Mouse (Mus musculus): ENCODE results near the gene Dll3. TPM values are rescaled to one million over a fixed set of nuclear protein-coding genes. Genes with fewer than 3 reads are reported as not detected.
A peak's percentile ranks its signal among the peaks of the same experiment; 100 is the strongest.

Gene Dll3
- polyA plus RNA-seq, 1 experiment from 2014 or later = 16.7 TPM

- ATAC-seq (replicated peaks) = no peak; the same call in 1 of the 2 replicates
- peak overlapping the region; percentile 23 for H3K4me3 ChIP-seq
- H3K4me1 ChIP-seq = peaks cover 43% of the 10 kb centered on the region
- no peak overlapping the region for H3K27ac ChIP-seq (replicated peaks)
- 8% methylated on average over 43 of the region's 43 CpGs for WGBS
- H3K9me3 ChIP-seq = no peaks in the 10 kb centered on the region
- peak overlapping the region; percentile 63 for H3K4me2 ChIP-seq (replicated peaks)
- H3K36me3 ChIP-seq = no peaks in the 10 kb centered on the region
- H3K9ac ChIP-seq (replicated peaks) = peak overlapping the region; percentile 12; the same call in 1 of the 2 replicates
- peaks cover 15% of the 10 kb centered on the region; the same call in 1 of the 2 replicates for H3K27me3 ChIP-seq
Observed at GRCm38 (mm10) chr7:28298837-28299625, 3.0 kb downstream of the Dll3 start.

- no peaks in the 10 kb centered on the region for H3K9me3 ChIP-seq
- no peaks in the 10 kb centered on the region for H3K36me3 ChIP-seq
- under 1% methylated on average over 63 of the region's 63 CpGs for WGBS
- H3K4me1 ChIP-seq = peaks cover 35% of the 10 kb centered on the region
- H3K4me2 ChIP-seq (replicated peaks) = peak overlapping the region; percentile 77
- H3K27ac ChIP-seq (replicated peaks) = no peak overlapping the region
- peak; percentile 76 for ATAC-seq (replicated peaks)
- H3K27me3 ChIP-seq = peaks cover 55% of the 10 kb centered on the region
- H3K4me3 ChIP-seq = peak overlapping the region; percentile 67
- H3K9ac ChIP-seq (replicated peaks) = peak overlapping the region; percentile 62
Observed at GRCm38 (mm10) chr7:28294481-28294880, 7.6 kb downstream of the Dll3 start.

- Histone ChIP-seq H3K4me2 (replicated peaks) (peak within 1 kb of the TSS; percentile 42), H3K9me3 (no peaks in the 10 kb centered on the region), H3K4me1 (peaks cover 24% of the 10 kb centered on the region), H3K27me3 (peaks cover 60% of the 10 kb centered on the region), H3K4me3 (peak within 1 kb of the TSS; percentile 29), H3K36me3 (no peaks in the 10 kb centered on the region), H3K9ac (replicated peaks) (no peak within 1 kb of the TSS), H3K27ac (replicated peaks) (no peak within 1 kb of the TSS)
- no peak; the same call in 1 of the 2 replicates for ATAC-seq (replicated peaks)
- WGBS = 1% methylated on average over 52 of the region's 52 CpGs
Observed at GRCm38 (mm10) chr7:28290638-28291590, 11.1 kb downstream of the Dll3 start, which contains the start of gene Selenov. Selenov (minus strand) TSS chr7:28291186.

- no peak; the same call in 1 of the 2 replicates for ATAC-seq (replicated peaks)
- H3K4me1 ChIP-seq = peaks cover 24% of the 10 kb centered on the region
- H3K27me3 ChIP-seq = peaks cover 60% of the 10 kb centered on the region
- H3K36me3 ChIP-seq = no peaks in the 10 kb centered on the region
- under 1% methylated on average over 18 of the region's 18 CpGs for WGBS
- no peak overlapping the region for H3K27ac ChIP-seq (replicated peaks)
- H3K4me3 ChIP-seq = peak overlapping the region; percentile 29
- peak overlapping the region; percentile 42 for H3K4me2 ChIP-seq (replicated peaks)
- H3K9me3 ChIP-seq = no peaks in the 10 kb centered on the region
- no peak overlapping the region for H3K9ac ChIP-seq (replicated peaks)
Observed at GRCm38 (mm10) chr7:28290165-28290564, 11.9 kb downstream of the Dll3 start.

- Histone ChIP-seq H3K9ac (replicated peaks) (no peak overlapping the region), H3K4me1 (peaks cover 21% of the 10 kb centered on the region), H3K27ac (replicated peaks) (no peak overlapping the region), H3K27me3 (no peaks in the 10 kb centered on the region), H3K9me3 (no peaks in the 10 kb centered on the region), H3K36me3 (no peaks in the 10 kb centered on the region), H3K4me3 (no peak overlapping the region), H3K4me2 (replicated peaks) (no peak overlapping the region)
- no peak for ATAC-seq (replicated peaks)
- 82% methylated on average over 7 of the region's 7 CpGs for WGBS
Observed at GRCm38 (mm10) chr7:28280630-28281029, 21.4 kb downstream of the Dll3 start.

GRCm38 (mm10) chr7:28278279-28278652, 23.8 kb downstream of the Dll3 start:
- ATAC-seq (replicated peaks) = no peak
- peak overlapping the region; percentile 75 for H3K4me3 ChIP-seq
- H3K27ac ChIP-seq (replicated peaks) = peak overlapping the region; percentile 81
- 84% methylated on average over 7 of the region's 7 CpGs for WGBS
- no peaks in the 10 kb centered on the region for H3K9me3 ChIP-seq
- H3K36me3 ChIP-seq = 0 out of 2 replicates have a peak, but pooled peaks cover under 1% of the 10 kb centered on the region
- H3K27me3 ChIP-seq = no peaks in the 10 kb centered on the region
- H3K4me1 ChIP-seq = peaks cover 21% of the 10 kb centered on the region
- H3K4me2 ChIP-seq (replicated peaks) = peak overlapping the region; percentile 79
- peak overlapping the region; percentile 91 for H3K9ac ChIP-seq (replicated peaks)

- peaks cover 21% of the 10 kb centered on the region for H3K4me1 ChIP-seq
- peak within 1 kb of the TSS; percentile 91 for H3K9ac ChIP-seq (replicated peaks)
- WGBS = 3% methylated on average over 68 of the region's 68 CpGs
- peak within 1 kb of the TSS; percentile 81 for H3K27ac ChIP-seq (replicated peaks)
- ATAC-seq (replicated peaks) = peak; percentile 79
- H3K4me3 ChIP-seq = peak within 1 kb of the TSS; percentile 75
- H3K27me3 ChIP-seq = no peaks in the 10 kb centered on the region
- no peaks in the 10 kb centered on the region for H3K9me3 ChIP-seq
- peak within 1 kb of the TSS; percentile 79 for H3K4me2 ChIP-seq (replicated peaks)
- peaks cover 6% of the 10 kb centered on the region; the same call in 1 of the 2 replicates for H3K36me3 ChIP-seq
Observed at GRCm38 (mm10) chr7:28277615-28278278, 24.3 kb downstream of the Dll3 start, which contains the start of gene Eid2b. Eid2b (plus strand) TSS chr7:28277739.

- H3K4me1 ChIP-seq = peaks cover 21% of the 10 kb centered on the region
- no peaks in the 10 kb centered on the region for H3K27me3 ChIP-seq
- peak overlapping the region; percentile 75; the same call in 1 of the 2 replicates for H3K4me3 ChIP-seq
- no peak overlapping the region for H3K9ac ChIP-seq (replicated peaks)
- no peak overlapping the region for H3K27ac ChIP-seq (replicated peaks)
- no peaks in the 10 kb centered on the region for H3K9me3 ChIP-seq
- WGBS = 61% methylated on average over 8 of the region's 8 CpGs
- peak; percentile 42 for ATAC-seq (replicated peaks)
- H3K36me3 ChIP-seq = peaks cover 7% of the 10 kb centered on the region; the same call in 1 of the 2 replicates
- H3K4me2 ChIP-seq (replicated peaks) = no peak overlapping the region
Observed at GRCm38 (mm10) chr7:28277237-28277614, 24.8 kb downstream of the Dll3 start.

GRCm38 (mm10) chr7:28271761-28272160, 30.3 kb downstream of the Dll3 start:
- no peaks in the 10 kb centered on the region for H3K9me3 ChIP-seq
- no peak overlapping the region for H3K9ac ChIP-seq (replicated peaks)
- peaks cover 27% of the 10 kb centered on the region for H3K36me3 ChIP-seq
- H3K4me1 ChIP-seq = peaks cover 15% of the 10 kb centered on the region
- H3K27ac ChIP-seq (replicated peaks) = no peak overlapping the region
- WGBS = 75% methylated on average over 3 of the region's 3 CpGs
- no peaks in the 10 kb centered on the region for H3K27me3 ChIP-seq
- no peak overlapping the region for H3K4me3 ChIP-seq
- ATAC-seq (replicated peaks) = no peak
- H3K4me2 ChIP-seq (replicated peaks) = no peak overlapping the region

- 94% methylated on average over 12 of the region's 12 CpGs for WGBS
- ATAC-seq (replicated peaks) = no peak
- H3K4me3 ChIP-seq = 0 out of 2 replicates have a peak overlapping the region, but pooled peaks have one; percentile 98
- no peaks in the 10 kb centered on the region for H3K27me3 ChIP-seq
- H3K4me1 ChIP-seq = peaks cover 15% of the 10 kb centered on the region
- peaks cover 27% of the 10 kb centered on the region for H3K36me3 ChIP-seq
- no peak overlapping the region for H3K9ac ChIP-seq (replicated peaks)
- no peak overlapping the region; the same call in 1 of the 2 replicates for H3K4me2 ChIP-seq (replicated peaks)
- H3K27ac ChIP-seq (replicated peaks) = no peak overlapping the region
- no peaks in the 10 kb centered on the region for H3K9me3 ChIP-seq
Observed at GRCm38 (mm10) chr7:28269355-28269754, 32.7 kb downstream of the Dll3 start.

GRCm38 (mm10) chr7:28268576-28268975, 33.5 kb downstream of the Dll3 start:
- peak overlapping the region; percentile 81 for H3K4me2 ChIP-seq (replicated peaks)
- 26% methylated on average over 16 of the region's 16 CpGs for WGBS
- H3K9me3 ChIP-seq = no peaks in the 10 kb centered on the region
- peak overlapping the region; percentile 98 for H3K9ac ChIP-seq (replicated peaks)
- H3K4me3 ChIP-seq = peak overlapping the region; percentile 98
- H3K27me3 ChIP-seq = no peaks in the 10 kb centered on the region
- H3K4me1 ChIP-seq = peaks cover 15% of the 10 kb centered on the region
- peak overlapping the region; percentile 93 for H3K27ac ChIP-seq (replicated peaks)
- H3K36me3 ChIP-seq = peaks cover 27% of the 10 kb centered on the region
- ATAC-seq (replicated peaks) = no peak

All from forebrain, embryonic 15.5 days (tissue).